Mouse (Mus musculus) layer of hippocampus, postnatal 14 days (tissue): ENCODE measurements at regions not wholly inside any gene's neighbourhood (a gene's known extent, or its start where the extent isn't known, plus 50 kb on each side); places are given as distances from the start of the nearest gene placed in this dataset.

Source experiments
- DNase-seq, 2 experiments: peaks; one replicate each; pipeline ENCODE4 v3.0.0; 2021 to 2022; ENCODE audit warnings: low spot score in 2 of 2, mixed read lengths in 1 of 2

GRCm38 (mm10) chr12:9174327-9174726, 144.5 kb downstream of the Ttc32 start:
- DNase-seq: no peak

GRCm38 (mm10) chr12:9176198-9176597, 146.4 kb downstream of the Ttc32 start:
- DNase-seq: no peak

- no peak for DNase-seq
Observed at GRCm38 (mm10) chr12:9178626-9179025, 148.8 kb downstream of the Ttc32 start.

GRCm38 (mm10) chr12:9180677-9181076, 150.9 kb downstream of the Ttc32 start:
- DNase-seq: no peak

- DNase-seq: peak in 1 of 2 experiments; percentile 3
Observed at GRCm38 (mm10) chr12:9191721-9192120, 161.9 kb downstream of the Ttc32 start.

- DNase-seq: no peak
Observed at GRCm38 (mm10) chr12:9199321-9199720, 169.5 kb downstream of the Ttc32 start.

- DNase-seq: no peak
Observed at GRCm38 (mm10) chr12:9212211-9212610, 182.4 kb downstream of the Ttc32 start.

GRCm38 (mm10) chr12:9224971-9225370, 195.2 kb downstream of the Ttc32 start:
- no peak for DNase-seq

- DNase-seq: no peak
Observed at GRCm38 (mm10) chr12:9227901-9228300, 198.1 kb downstream of the Ttc32 start.

- no peak for DNase-seq
Observed at GRCm38 (mm10) chr12:9228486-9228885, 198.7 kb downstream of the Ttc32 start.

GRCm38 (mm10) chr12:9229981-9230380, 200.2 kb downstream of the Ttc32 start:
- no peak for DNase-seq

- no peak for DNase-seq
Observed at GRCm38 (mm10) chr12:9230576-9230975, 200.8 kb downstream of the Ttc32 start.

GRCm38 (mm10) chr12:9232431-9232830, 202.6 kb downstream of the Ttc32 start:
- DNase-seq: no peak

- DNase-seq: no peak
Observed at GRCm38 (mm10) chr12:9235866-9236265, 206.1 kb downstream of the Ttc32 start.

GRCm38 (mm10) chr12:9237538-9237937, 207.7 kb downstream of the Ttc32 start:
- no peak for DNase-seq

- no peak for DNase-seq
Observed at GRCm38 (mm10) chr12:9237955-9238354, 208.2 kb downstream of the Ttc32 start.

- DNase-seq: no peak
Observed at GRCm38 (mm10) chr12:9247506-9247905, 217.7 kb downstream of the Ttc32 start.

GRCm38 (mm10) chr12:9251772-9252171, 222.0 kb downstream of the Ttc32 start:
- DNase-seq: peak; percentile 20 to 36

- peak in 1 of 2 experiments; percentile 12 for DNase-seq
Observed at GRCm38 (mm10) chr12:9253306-9254074, 223.7 kb downstream of the Ttc32 start.

- peak in 1 of 2 experiments; percentile 40 for DNase-seq
Observed at GRCm38 (mm10) chr12:9254301-9254860, 224.6 kb downstream of the Ttc32 start.

GRCm38 (mm10) chr12:9255661-9256486, 226.1 kb downstream of the Ttc32 start:
- DNase-seq: no peak

- no peak for DNase-seq
Observed at GRCm38 (mm10) chr12:9256487-9256820, 226.7 kb downstream of the Ttc32 start.
